In genomic region chr14:105403256-105403655, GRCm38 (mm10) we compare ENCODE assay signal across 27 mouse cellular contexts.
DNase-seq lines count a peak whose midpoint lies in the region; ATAC-seq and TF ChIP-seq lines count a peak whose summit lies in the region.
"Had no signal": no experiment of that assay in that cellular context is flagged by ENCODE, and none has a peak within 500 bp of the region (broad histone marks: within the 10 kb centered on the region; RNA-seq: fewer than 3 reads in every experiment).

No protein-coding gene starts in this region.

- TF ChIP-seq CTCF in heart, adult 2 months (IDR thresholded peaks at IDR 0.05): no peak

- no peak for ATAC-seq in heart, embryonic 11.5 days (replicated peaks; ENCODE audit: insufficient number of reproducible peaks, low FRiP score, low TSS enrichment)
- ATAC-seq in heart, embryonic 16.5 days (replicated peaks; ENCODE audit: extremely low read depth, insufficient read depth, low FRiP score): 0 out of 2 replicates have a peak, but pooled peaks have one; percentile 13
- ATAC-seq: forebrain, embryonic 13.5 days; intestine, postnatal 0 days had no signal

- TF ChIP-seq POLR2A in heart, adult 2 months (IDR thresholded peaks at IDR 0.05; ENCODE audit: insufficient read depth, low read depth, low read length): no peak

- no peak for TF ChIP-seq EP300 in heart, adult 2 months (IDR thresholded peaks at IDR 0.05; ENCODE audit: insufficient read depth, low read depth, low read length)

- no peaks in the 10 kb centered on the region for H3K4me1 ChIP-seq in heart, adult 2 months (ENCODE audit: control insufficient read depth, insufficient read depth, low read length)
- peaks cover 19% of the 10 kb centered on the region for H3K4me1 ChIP-seq in heart, embryonic 11.5 days (ENCODE audit: control insufficient read depth, insufficient read depth, low read length)
- peaks cover 11% of the 10 kb centered on the region for H3K4me1 ChIP-seq in heart, embryonic 16.5 days (ENCODE audit: control insufficient read depth, insufficient read depth, low read length)
- H3K4me1 ChIP-seq: forebrain, embryonic 13.5 days; liver, embryonic 15.5 days; neural tube, embryonic 15.5 days had no signal

- no peak overlapping the region for H3K4me3 ChIP-seq in heart, adult 2 months
- no peak overlapping the region for H3K4me3 ChIP-seq in heart, embryonic 11.5 days (ENCODE audit: low read depth, low read length)
- no peak overlapping the region for H3K4me3 ChIP-seq in heart, embryonic 16.5 days (ENCODE audit: low read length)
- H3K4me3 ChIP-seq: forebrain, embryonic 13.5 days; limb, embryonic 12.5 days; liver, embryonic 15.5 days; neural tube, embryonic 15.5 days had no signal

- peaks cover 3% of the 10 kb centered on the region; the same call in 1 of the 2 replicates for H3K36me3 ChIP-seq in heart, adult 2 months (ENCODE audit: control insufficient read depth, insufficient read depth, low read length)
- H3K36me3 ChIP-seq in heart, embryonic 11.5 days (ENCODE audit: control insufficient read depth, insufficient read depth, low read length): no peaks in the 10 kb centered on the region
- H3K36me3 ChIP-seq in heart, embryonic 16.5 days (ENCODE audit: control insufficient read depth, insufficient read depth): no peaks in the 10 kb centered on the region
- H3K36me3 ChIP-seq: limb, embryonic 12.5 days; liver, embryonic 15.5 days; neural tube, embryonic 15.5 days had no signal

- no peak overlapping the region for H3K27ac ChIP-seq in heart, adult 2 months
- peak overlapping the region; percentile 48 for H3K27ac ChIP-seq in heart, embryonic 11.5 days (ENCODE audit: low read depth, low read length)
- peak overlapping the region; percentile 73 for H3K27ac ChIP-seq in heart, embryonic 16.5 days (ENCODE audit: low read length)
- H3K27ac ChIP-seq: forebrain, embryonic 13.5 days; hindbrain, embryonic 14.5 days; limb, embryonic 12.5 days; liver, embryonic 15.5 days; neural tube, embryonic 15.5 days; stomach, postnatal 0 days had no signal

- H3K27me3 ChIP-seq in heart, adult 2 months (ENCODE audit: control insufficient read depth, insufficient read depth, low read length): no peaks in the 10 kb centered on the region
- H3K27me3 ChIP-seq in heart, embryonic 11.5 days (ENCODE audit: control insufficient read depth, insufficient read depth, low read length): no peaks in the 10 kb centered on the region
- no peaks in the 10 kb centered on the region for H3K27me3 ChIP-seq in heart, embryonic 16.5 days (ENCODE audit: control insufficient read depth, insufficient read depth, low read length)
- H3K27me3 ChIP-seq: forebrain, embryonic 13.5 days; limb, embryonic 12.5 days; liver, embryonic 15.5 days; neural tube, embryonic 15.5 days had no signal

- H3K9ac ChIP-seq in heart, adult 2 months (ENCODE audit: low read depth, low read length): no peak overlapping the region
- no peak overlapping the region for H3K9ac ChIP-seq in heart, embryonic 11.5 days (ENCODE audit: low read depth, low read length)
- no peak overlapping the region for H3K9ac ChIP-seq in heart, embryonic 16.5 days (ENCODE audit: low read length)
- H3K9ac ChIP-seq: forebrain, embryonic 13.5 days; hindbrain, embryonic 14.5 days; limb, embryonic 12.5 days; liver, embryonic 15.5 days; lung, embryonic 14.5 days; neural tube, embryonic 15.5 days had no signal

- peak; percentile 21 to 28 for DNase-seq in heart, adult 2 months
- DNase-seq in gastrocnemius, postnatal 25 days: no peak
- no peak for DNase-seq in gastrocnemius, postnatal 36 days
- no peak for DNase-seq in left cerebral cortex, postnatal 36 days (ENCODE audit: low spot score in 2 of 2)
- DNase-seq: adrenal gland, postnatal 10 days; B cell, adult 2 months; cerebellum, adult 8-10 months; cerebellum, postnatal 25 days; gastrocnemius, postnatal 14 days; kidney, adult 9 months; kidney, postnatal 14 days; lung, embryonic 14.5 days; lung, postnatal 14 days; midbrain, embryonic 14.5 days; right cerebral cortex, adult 18-20 months; right cerebral cortex, postnatal 4 days; thymus, adult 18-20 months; thymus, postnatal 4 days had no signal

- no peaks in the 10 kb centered on the region for H3K9me3 ChIP-seq in heart, embryonic 11.5 days (replicated peaks; ENCODE audit: control insufficient read depth, low read length)
- no peaks in the 10 kb centered on the region; the same call in 1 of the 2 replicates for H3K9me3 ChIP-seq in heart, embryonic 16.5 days (replicated peaks; ENCODE audit: control insufficient read depth, low read length)
- H3K9me3 ChIP-seq: forebrain, embryonic 13.5 days; limb, embryonic 12.5 days; liver, embryonic 15.5 days; neural tube, embryonic 15.5 days had no signal

- 62% methylated on average over 9 of the region's 9 CpGs for WGBS in heart, adult 2 months
- 49% methylated on average over 9 of the region's 9 CpGs for WGBS in heart, embryonic 11.5 days (ENCODE audit: insufficient replicate concordance)
- 38% methylated on average over 9 of the region's 9 CpGs for WGBS in heart, embryonic 16.5 days

- no peak overlapping the region for H3K4me2 ChIP-seq in heart, embryonic 11.5 days
- H3K4me2 ChIP-seq in heart, embryonic 16.5 days (ENCODE audit: low read depth, low read length): no peak overlapping the region
- H3K4me2 ChIP-seq: forebrain, embryonic 13.5 days; hindbrain, embryonic 14.5 days; limb, embryonic 12.5 days; liver, embryonic 15.5 days; lung, embryonic 14.5 days; neural tube, embryonic 15.5 days had no signal

- no peaks in the 10 kb centered on the region for H3K79me2 ChIP-seq in heart, adult 2 months (replicated peaks; ENCODE audit: control insufficient read depth, insufficient read depth, low read length)

- intact Hi-C loops in heart, adult 2 months (cut with DNase I): loop anchor here (5.0 kb wide), 2 partner anchors 41 to 329 kb away; no protein-coding TSS in a partner anchor
- intact Hi-C loops in gastrocnemius, postnatal 36 days (cut with DNase I): no loop called here
- intact Hi-C loops in left cerebral cortex, postnatal 36 days (cut with DNase I): no loop called here

Comparison
In these comparisons a context has a peak if more than half of its experiments do, and no peak if none do; other contexts are left out.
1. DNase-seq: peak in heart, adult 2 months (2 of 2); none in gastrocnemius, postnatal 25 days (single experiment), gastrocnemius, postnatal 36 days (0 of 2) and left cerebral cortex, postnatal 36 days (0 of 2).